Mouse (Mus musculus): Measurements from ENCODE around the gene Mdm4. TPM values are rescaled to one million over a fixed set of nuclear protein-coding genes. Genes with fewer than 3 reads are reported as not detected.

The Mdm4 gene
- total RNA-seq, 2 experiments from 2014 or later: 79.0 to 85.9 TPM

DNA sequence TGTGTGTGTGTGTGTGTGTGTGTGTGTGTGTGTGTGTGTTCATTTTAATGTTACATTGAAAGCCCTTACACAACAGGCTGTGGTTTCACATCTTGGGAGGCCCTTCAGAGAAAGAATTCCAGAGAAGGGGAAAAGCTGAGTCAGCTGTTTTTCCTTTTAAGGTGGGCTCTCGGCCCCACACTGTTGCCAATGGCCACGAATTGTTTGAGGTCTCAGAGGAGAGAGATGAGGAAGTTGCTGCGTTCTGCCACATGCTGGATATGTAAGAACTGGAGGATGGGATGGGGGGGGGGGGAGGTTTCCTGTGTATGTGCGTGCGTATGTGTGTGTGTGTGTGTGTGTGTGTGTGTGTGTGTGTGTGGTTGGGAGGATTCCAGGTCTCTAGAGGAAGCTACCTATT, 39.8 kb upstream of the Mdm4 start:
- DNase-seq (ENCODE audit: extremely low spot score in 1 of 2, low spot score in 2 of 2): no peak
- Histone ChIP-seq H3K27ac (no peak overlapping the region), H3K4me3 (no peak overlapping the region)
- intact Hi-C loops (cut with DNase I): loop anchor here (2.0 kb wide), 1 partner anchor 23 kb away; no protein-coding TSS in a partner anchor
- TF ChIP-seq CTCF (IDR thresholded peaks at IDR 0.05): no peak

DNA sequence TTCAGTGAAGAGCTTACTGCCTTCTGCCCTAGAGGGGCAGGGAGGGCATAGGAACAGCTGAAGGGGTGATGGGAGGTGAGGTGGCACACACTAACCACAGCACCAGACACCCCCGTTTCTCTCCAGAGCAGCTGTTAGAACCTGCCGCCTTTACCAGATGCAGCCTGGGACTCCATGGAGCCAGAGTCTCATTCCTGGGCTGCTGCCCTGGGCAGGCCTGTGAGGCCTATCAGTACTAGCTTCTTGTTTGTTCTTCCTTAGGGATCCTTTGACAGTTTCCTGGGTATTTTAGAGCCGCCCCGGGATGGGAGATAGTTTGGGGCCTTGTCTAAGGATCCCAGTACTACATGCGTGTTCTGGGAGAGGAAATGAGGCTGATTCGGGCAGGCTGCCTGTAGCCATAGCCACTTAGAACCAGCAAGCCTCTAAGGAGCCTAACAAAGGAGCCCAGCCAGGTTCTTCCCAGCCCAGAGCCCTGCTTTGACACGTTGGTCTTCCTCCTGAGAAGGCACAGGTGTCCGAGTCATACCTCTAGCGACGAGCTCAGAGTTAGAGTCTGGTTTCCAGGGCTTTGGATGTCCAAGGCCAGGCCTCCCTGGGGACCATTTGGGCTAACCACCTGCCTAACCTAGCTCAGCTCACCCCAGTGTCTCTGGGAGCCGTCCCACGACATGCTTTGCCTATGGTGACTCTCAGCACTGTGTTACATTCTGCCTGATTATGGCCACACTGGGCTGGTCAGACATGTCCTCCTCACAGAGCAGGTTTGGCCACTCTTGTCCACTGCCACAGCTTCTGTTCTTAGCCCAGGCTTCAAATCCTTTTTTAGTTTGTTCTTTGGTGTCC, 39.1 kb upstream of the Mdm4 start:
- no peak for TF ChIP-seq CTCF (IDR thresholded peaks at IDR 0.05)
- Histone ChIP-seq H3K27ac (peak overlapping the region; percentile 73), H3K4me3 (no peak overlapping the region)
- DNase-seq (ENCODE audit: extremely low spot score in 1 of 2, low spot score in 2 of 2): no peak
- intact Hi-C loops (cut with DNase I): loop anchor here (2.0 kb wide), 1 partner anchor 23 kb away; no protein-coding TSS in a partner anchor

DNA sequence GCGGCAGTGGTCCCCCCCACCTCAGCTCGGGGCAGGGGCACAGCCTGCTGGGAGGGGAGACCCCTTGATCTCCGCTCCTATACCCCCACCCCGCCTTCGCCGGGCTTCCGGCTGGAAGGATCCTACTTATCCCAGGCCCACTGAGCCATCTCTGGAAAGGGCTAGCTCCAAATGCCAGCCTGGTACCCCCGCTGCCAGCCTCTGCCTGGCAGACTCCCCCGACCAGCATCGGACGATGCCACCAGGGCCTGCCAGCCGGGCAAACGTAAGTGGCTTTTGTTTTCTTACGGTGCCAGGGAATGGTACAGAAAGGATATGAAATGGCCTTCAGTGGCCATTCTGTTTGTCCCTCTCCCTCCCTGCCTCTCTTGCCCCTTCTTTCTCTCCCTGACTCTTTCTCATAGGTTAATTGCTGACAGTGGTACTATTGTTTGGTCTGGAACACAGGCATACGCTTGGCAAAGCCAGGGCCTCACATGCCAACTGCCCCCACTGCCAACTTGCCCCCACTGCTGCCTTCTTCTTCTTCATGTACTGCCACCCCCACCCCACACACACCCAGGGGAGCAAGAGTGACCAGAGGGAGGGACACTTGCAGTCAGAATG, 38.4 kb upstream of the Mdm4 start:
- DNase-seq (ENCODE audit: extremely low spot score in 1 of 2, low spot score in 2 of 2): no peak
- intact Hi-C loops (cut with DNase I): no loop called here
- H3K27ac ChIP-seq: peak overlapping the region; percentile 80
- no peak overlapping the region for H3K4me3 ChIP-seq
- no peak for TF ChIP-seq CTCF (IDR thresholded peaks at IDR 0.05)

DNA sequence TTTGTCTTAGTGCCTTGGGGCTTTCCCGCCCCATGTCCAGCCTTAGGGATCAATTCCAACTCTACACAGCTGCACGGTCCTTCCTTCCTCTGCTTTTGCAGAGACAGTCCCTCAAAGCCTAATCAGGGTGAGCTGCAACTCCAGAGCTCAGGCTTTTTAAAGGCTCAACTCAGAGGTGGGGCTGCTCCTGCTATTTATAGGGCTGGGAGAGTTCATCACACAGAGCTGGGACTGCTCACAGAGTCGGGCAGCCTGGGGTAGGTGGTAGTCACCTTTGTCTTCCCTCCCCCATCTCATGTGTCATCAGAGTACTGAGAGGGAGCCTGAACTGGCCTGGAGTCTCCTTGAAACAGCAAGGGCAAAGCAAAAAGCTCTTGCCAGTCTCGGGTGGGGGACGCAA, 37.9 kb upstream of the Mdm4 start:
- H3K4me3 ChIP-seq: no peak overlapping the region
- no peak for DNase-seq (ENCODE audit: extremely low spot score in 1 of 2, low spot score in 2 of 2)
- no peak for TF ChIP-seq CTCF (IDR thresholded peaks at IDR 0.05)
- peak overlapping the region; percentile 80 for H3K27ac ChIP-seq
- intact Hi-C loops (cut with DNase I): no loop called here

DNA sequence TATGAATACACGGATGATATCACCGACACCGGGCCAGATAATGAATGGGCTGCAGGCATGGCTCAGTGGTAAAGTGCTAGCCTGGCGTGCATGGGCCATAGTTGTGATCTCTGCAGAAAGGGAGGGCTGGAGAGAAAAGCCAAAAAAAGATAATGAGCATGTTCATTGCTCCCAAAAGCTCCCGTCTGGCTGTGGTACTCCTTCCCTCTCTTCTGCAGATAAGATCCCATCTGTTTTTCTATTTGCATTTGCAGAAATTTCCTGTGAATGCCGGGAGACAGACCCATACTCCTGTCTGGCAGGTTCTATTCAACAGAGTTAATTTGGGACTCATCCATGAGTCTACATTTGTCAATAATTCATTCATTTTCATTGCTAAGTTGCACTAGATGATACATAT, 32.8 kb upstream of the Mdm4 start:
- no peak overlapping the region for H3K4me3 ChIP-seq
- DNase-seq (ENCODE audit: extremely low spot score in 1 of 2, low spot score in 2 of 2): no peak
- no peak for TF ChIP-seq CTCF (IDR thresholded peaks at IDR 0.05)
- intact Hi-C loops (cut with DNase I): no loop called here
- no peak overlapping the region for H3K27ac ChIP-seq

DNA sequence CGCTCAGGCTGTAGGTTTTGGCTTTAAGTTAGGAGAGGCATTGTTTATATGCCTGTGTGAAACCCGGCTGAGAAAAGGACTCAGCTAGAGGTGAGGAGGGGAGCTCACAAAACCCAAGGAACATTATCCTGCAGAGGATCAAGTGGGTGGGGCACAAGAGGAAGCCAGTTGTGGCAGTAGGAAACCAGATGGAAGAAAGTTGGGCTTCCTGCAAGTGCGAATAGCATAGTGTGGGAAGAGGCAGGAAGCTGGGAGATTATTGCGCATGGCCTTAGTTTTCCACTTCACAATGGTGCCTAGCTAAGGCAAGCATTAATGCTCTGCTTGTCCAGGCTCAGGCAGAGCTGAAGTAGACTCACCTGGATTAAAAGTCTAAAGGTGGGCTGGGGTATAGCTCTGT, 30.3 kb upstream of the Mdm4 start:
- Histone ChIP-seq H3K27ac (no peak overlapping the region), H3K4me3 (no peak overlapping the region)
- intact Hi-C loops (cut with DNase I): no loop called here
- DNase-seq (ENCODE audit: extremely low spot score in 1 of 2, low spot score in 2 of 2): no peak
- TF ChIP-seq CTCF (IDR thresholded peaks at IDR 0.05): no peak

DNA sequence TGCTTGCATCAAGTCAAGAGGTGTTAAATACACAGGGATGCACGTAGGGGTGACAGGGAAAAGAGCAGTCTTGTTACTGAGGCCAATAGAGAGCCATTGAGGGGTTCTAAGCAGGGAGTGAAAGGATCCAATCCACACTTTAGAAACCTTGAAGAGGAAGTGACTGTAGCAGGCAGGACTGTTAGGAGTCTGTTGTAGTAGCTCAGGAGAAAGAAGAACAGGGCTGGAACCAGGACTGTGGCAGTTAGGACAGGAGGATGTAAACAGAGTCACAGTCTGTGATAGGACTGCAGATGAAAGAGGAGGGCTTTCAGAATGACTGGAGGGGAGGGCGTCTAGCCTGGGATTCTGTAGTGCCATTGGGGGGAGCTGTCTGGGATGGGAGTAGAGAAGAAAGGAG, 29.2 kb upstream of the Mdm4 start:
- intact Hi-C loops (cut with DNase I): no loop called here
- no peak for TF ChIP-seq CTCF (IDR thresholded peaks at IDR 0.05)
- no peak for DNase-seq (ENCODE audit: extremely low spot score in 1 of 2, low spot score in 2 of 2)
- Histone ChIP-seq H3K27ac (no peak overlapping the region), H3K4me3 (no peak overlapping the region)

DNA sequence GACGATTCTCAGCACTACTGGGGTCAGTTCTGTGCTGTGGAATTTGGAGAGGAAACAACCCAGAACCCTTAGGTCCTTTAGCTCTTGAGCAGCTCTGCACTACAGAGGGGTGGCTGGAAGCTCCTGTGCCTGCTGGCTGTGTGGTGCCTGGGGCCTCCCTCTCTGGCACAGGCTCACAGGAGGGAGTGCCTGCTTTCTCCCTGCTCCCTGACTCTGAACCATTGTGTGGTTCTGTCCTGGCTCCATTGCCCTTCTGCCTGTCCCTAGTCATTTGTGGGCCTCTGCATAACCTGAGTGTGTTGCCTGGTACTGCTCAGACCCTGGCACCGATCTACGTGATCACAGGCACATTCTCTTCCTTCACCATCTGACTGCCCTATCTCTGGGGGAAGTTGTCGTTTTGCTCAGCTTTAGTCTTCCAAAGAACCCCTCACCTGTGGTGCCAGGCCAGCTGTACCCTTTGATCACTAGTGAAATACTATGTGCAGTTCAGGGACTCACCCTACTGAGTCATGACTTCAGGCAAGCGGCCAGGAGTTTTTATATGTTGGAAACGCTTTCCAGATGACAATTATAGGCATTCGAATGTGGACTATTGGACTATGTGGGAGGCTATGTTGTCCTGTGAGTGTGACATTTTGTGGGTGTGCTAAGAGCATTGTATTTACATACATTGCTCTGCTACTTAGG, 27.1 kb upstream of the Mdm4 start:
- TF ChIP-seq CTCF (IDR thresholded peaks at IDR 0.05): no peak
- peak overlapping the region; percentile 21; the same call in 1 of the 2 replicates for H3K27ac ChIP-seq
- no peak overlapping the region for H3K4me3 ChIP-seq

DNA sequence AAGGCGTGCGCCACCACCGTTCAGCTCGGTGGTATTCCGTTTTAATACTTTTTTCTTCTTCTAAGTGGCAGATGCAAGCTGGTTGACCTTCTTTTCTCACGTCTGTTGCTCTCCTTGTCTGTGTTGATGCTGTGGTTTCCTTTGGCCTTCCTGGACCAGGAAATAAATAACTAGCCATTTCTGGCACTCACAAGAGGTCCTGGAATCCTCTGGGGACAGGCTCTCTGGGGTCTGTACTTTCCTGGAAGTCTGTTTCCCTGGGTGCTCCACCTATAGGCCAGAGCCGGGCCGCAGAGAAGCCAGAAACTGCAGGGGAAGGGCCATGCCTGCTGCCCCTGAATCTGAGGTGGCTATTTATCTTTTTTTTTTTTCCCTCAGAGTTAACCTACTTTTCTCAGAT, 24.0 kb upstream of the Mdm4 start:
- DNase-seq (ENCODE audit: extremely low spot score in 1 of 2, low spot score in 2 of 2): no peak
- Histone ChIP-seq H3K4me3 (no peak overlapping the region), H3K27ac (no peak overlapping the region)
- intact Hi-C loops (cut with DNase I): no loop called here
- TF ChIP-seq CTCF (IDR thresholded peaks at IDR 0.05): no peak; the same call in none of the 2 replicates

More for the DNA sequence above, 27.1 kb upstream of the Mdm4 start:
- DNase-seq (ENCODE audit: extremely low spot score in 1 of 2, low spot score in 2 of 2): no peak
- intact Hi-C loops (cut with DNase I): no loop called here

DNA sequence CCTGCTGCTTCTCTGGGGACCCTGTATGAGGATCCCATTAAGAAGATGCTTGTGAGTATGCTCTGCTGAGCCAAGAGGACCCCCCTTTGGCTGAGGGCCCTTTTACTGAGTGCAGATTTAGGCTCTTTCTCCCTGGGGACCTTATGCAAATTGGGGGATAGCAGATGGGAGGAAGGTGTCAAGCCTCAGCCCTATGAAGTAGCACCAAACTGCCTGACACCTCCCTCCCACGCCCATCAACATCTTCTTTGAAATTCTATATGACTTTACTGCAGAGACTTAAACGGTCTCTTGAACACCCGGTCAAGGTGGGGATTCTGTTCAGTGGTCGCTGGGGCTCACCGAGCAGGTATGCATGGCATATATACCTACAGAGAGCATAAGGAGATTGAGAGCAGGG, 22.7 kb upstream of the Mdm4 start:
- Histone ChIP-seq H3K4me3 (no peak overlapping the region), H3K27ac (no peak overlapping the region)
- intact Hi-C loops (cut with DNase I): no loop called here
- no peak for TF ChIP-seq CTCF (IDR thresholded peaks at IDR 0.05)
- DNase-seq (ENCODE audit: extremely low spot score in 1 of 2, low spot score in 2 of 2): no peak

DNA sequence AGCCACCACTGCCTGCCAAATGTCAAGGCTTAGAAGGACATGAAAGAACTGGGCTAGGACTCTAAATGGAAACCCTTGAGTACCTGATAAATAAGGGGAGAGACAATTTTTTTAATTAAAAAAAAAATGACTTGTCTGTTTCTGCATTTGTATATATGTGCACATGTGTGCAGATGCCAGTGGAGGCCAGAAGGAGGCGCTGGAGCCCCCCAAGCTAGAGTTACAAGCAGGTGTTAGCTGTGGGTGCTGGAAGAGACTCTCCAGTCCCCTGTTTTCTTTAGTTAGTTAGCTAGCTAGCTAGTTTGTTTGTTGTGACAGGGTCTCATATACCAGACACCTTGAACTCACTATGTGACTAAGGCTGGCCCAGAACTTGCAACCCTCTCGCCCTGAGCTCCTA, 21.5 kb upstream of the Mdm4 start:
- intact Hi-C loops (cut with DNase I): no loop called here
- H3K4me3 ChIP-seq: no peak overlapping the region
- TF ChIP-seq CTCF (IDR thresholded peaks at IDR 0.05): no peak; the same call in 1 of the 2 replicates
- DNase-seq (ENCODE audit: extremely low spot score in 1 of 2, low spot score in 2 of 2): no peak
- H3K27ac ChIP-seq: no peak overlapping the region

DNA sequence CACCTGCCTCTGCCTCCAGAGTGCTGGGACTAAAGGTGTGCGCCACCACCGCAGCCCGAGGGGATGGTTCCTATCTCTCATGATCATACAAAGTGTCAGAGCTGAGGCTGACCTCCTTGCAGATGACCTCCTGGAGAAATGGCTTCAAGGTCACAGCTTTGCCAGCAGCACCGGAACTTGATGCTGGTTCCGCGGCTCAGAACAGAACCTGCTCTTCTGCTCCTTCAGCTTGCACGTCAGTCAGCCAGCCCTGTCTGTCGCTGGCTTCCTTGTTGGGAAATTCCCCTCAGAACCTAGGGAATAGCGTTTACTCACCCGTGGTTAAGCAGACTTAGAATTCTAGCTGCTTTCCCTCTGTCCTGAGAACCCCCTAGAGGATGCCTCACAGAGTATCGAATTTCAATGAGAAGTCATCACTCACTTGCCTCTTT, 19.7 kb upstream of the Mdm4 start:
- DNase-seq (ENCODE audit: extremely low spot score in 1 of 2, low spot score in 2 of 2): no peak
- no peak overlapping the region for H3K27ac ChIP-seq
- intact Hi-C loops (cut with DNase I): no loop called here
- no peak for TF ChIP-seq CTCF (IDR thresholded peaks at IDR 0.05)
- H3K4me3 ChIP-seq: no peak overlapping the region

All from left cerebral cortex, adult 2 months (tissue).